Mouse (Mus musculus): ENCODE results near the gene Ahnak. TPM values are rescaled to one million over a fixed set of nuclear protein-coding genes. Genes with fewer than 3 reads are reported as not detected.

Gene Ahnak
- total RNA-seq, 2 experiments from 2014 or later, result 212 to 217 TPM

DNA sequence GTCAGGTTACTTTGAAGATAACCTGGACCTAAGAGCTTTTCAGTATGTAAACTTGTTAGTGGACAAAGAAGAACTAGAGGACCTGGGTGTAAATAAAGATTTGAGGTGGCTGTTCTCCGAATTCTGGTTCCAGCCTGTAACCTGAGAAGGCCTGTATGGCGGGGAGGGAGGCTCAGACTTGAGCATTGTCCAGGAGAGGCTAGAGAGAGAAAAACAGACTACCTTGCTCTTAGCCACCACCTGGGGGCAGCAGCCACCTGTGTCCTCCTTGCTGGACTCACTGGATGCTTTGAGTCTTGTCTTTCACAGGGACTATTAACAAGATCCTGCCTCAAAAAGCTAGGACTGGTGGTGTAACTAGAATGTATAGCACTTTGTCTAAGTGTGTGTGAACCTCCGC lies 12.5 kb upstream of the Ahnak start:
- Histone ChIP-seq H3K27ac (peak overlapping the region; percentile 100), H3K4me3 (peak overlapping the region; percentile 21; the same call in 1 of the 2 replicates)
- DNase-seq, result peak; percentile 80
- intact Hi-C loops (cut with DNase I), result loop anchor here (1.0 to 2.0 kb wide), 2 partner anchors 16 to 106 kb away; no protein-coding TSS in a partner anchor
- TF ChIP-seq CTCF (IDR thresholded peaks at IDR 0.05), result peak; percentile 90

DNA sequence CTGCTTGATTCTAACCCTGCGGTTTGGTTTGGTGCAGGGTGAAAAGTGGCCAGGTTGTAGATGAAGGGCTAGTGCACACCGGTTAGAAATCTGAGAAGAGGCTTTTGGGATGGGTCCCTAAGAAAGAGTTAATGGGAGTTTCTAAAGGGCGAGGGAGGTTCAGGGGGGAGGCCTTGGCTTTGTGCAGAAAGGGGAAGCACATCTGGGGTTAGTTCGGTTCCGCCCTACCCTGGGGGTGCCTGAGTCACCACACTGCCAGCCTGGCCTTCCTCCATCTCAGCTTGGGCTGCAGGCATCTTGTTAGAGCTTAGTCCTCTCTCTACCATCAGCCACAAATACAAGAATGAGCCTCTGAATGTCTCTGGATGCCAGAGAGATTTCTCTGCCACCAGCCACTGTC lies 8.3 kb upstream of the Ahnak start:
- peak overlapping the region; percentile 100 for H3K27ac ChIP-seq
- DNase-seq, result peak; percentile 63
- no peak for TF ChIP-seq CTCF (IDR thresholded peaks at IDR 0.05)

DNA sequence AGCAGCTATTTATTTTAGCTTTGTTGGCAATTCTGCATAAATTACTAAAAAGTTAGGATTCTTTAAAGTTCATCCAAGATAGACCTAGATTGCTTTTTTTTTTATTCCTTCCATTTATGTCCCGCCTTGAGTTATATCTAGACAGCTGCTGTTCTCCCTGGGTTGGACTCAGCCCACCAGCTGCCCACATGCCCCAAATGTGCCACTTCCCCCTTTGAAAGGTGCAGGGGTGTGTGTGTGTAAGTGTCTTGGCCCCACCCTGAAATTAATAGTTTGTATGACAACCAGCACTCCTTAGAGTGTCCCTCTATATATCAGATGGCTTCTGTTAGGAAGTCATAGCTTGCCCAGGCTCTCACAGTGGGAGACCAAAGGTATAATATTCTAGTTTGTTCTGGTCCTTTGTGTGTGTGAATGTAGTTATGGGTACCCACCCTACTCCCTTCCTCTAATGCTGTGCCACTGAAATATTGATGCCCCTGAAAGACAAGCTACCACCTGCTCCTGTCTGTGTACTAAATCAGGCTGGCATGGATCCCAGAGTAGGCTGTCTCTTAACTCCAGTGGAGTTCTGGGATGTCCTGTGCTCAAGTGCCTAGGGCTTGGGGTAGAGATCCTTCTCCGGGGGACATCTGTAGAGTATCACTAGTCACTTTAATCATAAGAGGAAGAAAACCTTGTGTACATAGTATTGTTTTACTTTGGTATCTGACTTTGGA lies 7.5 kb upstream of the Ahnak start:
- no peak for TF ChIP-seq CTCF (IDR thresholded peaks at IDR 0.05)
- intact Hi-C loops (cut with DNase I), result no loop called here
- Histone ChIP-seq H3K27ac (peak overlapping the region; percentile 100), H3K4me3 (peak overlapping the region; percentile 25; the same call in 1 of the 2 replicates)
- DNase-seq, result peak; percentile 82

More for the DNA sequence above, 8.3 kb upstream of the Ahnak start:
- intact Hi-C loops (cut with DNase I), result no loop called here
- no peak overlapping the region for H3K4me3 ChIP-seq

DNA sequence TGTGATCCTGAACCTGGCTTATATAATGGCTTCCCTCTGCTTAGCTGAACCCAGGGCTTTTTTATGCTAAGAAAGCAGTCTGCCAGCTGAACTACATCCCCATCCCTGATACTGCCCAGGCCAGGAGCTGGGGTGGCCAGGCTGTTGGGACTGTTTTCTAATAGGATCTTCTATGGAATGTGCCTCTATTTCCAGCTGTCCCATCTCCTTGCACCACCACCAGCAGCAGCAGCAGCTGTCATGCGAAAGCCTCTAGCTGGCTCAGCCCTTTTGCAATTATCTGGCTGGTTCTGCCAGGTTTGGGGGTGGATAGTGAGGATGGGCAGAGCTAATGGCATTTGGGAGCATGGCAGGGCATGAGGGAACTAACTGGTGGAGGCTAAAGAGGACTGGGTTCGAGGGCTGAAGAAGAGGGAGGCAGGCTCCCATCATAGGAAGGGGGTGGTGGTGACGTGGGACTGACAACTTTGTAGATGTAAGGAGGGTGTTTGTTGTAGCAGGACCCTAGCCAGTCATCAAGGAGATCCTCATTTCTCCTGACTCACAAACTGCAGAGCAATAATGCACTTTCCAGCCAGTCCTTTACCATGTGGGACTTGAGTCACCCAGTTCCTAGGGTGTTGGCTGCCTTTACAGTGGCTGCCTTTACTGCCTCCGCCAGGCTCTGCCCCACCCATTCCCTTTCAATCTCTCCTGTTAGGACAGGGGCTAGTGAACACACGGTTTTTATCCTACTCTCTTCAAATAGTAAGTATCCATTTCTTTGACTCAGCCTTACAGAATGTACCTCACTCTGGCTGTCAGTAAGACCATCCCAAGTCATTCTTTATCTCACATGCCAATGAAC lies 6.6 kb upstream of the Ahnak start:
- intact Hi-C loops (cut with DNase I), result no loop called here
- peak overlapping the region; percentile 100 for H3K27ac ChIP-seq
- peak; percentile 74 for DNase-seq
- peak overlapping the region; percentile 25 for H3K4me3 ChIP-seq
- TF ChIP-seq CTCF (IDR thresholded peaks at IDR 0.05), result no peak

DNA sequence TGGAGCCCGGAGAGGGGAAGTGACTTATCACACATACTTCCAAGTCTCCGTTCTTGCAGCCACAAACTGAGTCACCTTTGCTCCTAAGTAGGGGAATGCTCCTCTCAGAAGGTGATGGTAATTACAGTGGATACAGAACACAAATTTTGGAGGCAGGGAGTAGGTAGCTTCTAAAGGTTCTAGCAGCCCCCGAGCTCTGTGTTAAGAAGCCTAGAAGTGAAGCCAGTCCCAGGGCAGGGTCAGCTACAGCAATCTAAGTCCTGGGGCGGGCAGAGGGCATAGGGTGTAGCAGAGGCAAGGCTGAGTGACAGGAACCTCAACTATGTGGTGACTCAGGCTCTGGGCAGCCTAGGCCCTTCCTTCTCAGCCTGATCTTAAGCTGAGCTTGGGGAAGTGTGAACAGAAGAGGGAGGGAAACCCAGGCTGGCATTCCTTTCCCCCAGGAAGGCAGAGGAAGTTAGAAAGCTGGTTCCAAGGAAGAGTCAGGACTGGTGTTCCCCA lies 5.9 kb upstream of the Ahnak start:
- peak; percentile 70 for DNase-seq
- intact Hi-C loops (cut with DNase I), result no loop called here
- H3K27ac ChIP-seq, result peak overlapping the region; percentile 100
- H3K4me3 ChIP-seq, result peak overlapping the region; percentile 13
- no peak for TF ChIP-seq CTCF (IDR thresholded peaks at IDR 0.05)

DNA sequence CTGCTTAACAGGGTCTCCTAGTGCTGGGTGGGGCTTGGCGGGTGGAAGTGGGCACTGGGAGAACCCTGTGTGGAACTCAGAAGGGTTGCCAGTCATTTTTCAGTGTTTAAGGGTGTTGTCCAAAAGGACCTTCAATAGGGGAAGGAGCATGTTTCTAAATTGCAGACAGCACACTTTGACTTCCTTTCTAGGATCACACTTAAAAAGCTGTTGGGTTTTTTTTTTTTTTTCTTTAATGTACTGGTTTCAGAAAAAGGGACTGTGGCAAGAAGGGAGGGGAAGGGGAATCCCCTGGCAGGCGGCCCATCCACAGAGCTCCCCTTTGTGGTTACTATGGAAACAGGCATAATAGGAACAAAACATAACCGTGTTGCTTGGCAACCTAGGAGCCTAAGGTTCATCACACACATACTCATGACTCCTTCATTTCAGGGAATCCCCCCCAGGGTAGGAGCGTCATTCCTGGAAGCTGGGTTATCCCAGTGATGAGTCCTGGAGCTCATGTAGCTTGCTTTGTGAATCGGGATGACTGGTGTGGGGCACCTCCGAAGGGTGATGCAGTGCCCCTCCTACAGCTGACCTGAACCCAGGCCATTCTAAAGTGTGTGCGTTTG lies 4.7 kb upstream of the Ahnak start:
- peak overlapping the region; percentile 100 for H3K27ac ChIP-seq
- intact Hi-C loops (cut with DNase I), result no loop called here
- TF ChIP-seq CTCF (IDR thresholded peaks at IDR 0.05), result no peak
- peak; percentile 76 for DNase-seq
- peak overlapping the region; percentile 2; the same call in 1 of the 2 replicates for H3K4me3 ChIP-seq

DNA sequence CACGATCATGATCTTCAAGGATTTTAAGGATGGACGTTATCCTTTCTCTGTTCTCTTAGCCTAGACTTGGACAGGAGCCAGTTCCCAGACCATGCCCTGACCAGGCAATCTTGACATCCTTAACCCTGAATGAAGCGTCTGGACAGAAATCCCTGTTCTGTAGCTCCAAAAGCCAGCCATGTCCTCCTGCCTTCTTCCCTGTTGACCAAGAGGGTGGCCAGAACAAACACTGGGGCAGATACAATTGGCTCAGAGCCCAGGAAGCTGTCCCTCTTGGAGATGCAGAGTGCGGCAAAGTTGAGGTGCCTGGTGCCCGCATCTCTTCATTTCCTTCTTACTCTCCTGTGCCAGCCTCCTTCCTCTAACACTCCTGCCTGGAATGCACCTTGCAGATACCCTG lies 3.2 kb upstream of the Ahnak start:
- peak overlapping the region; percentile 100 for H3K27ac ChIP-seq
- TF ChIP-seq CTCF (IDR thresholded peaks at IDR 0.05), result no peak
- H3K4me3 ChIP-seq, result no peak overlapping the region
- intact Hi-C loops (cut with DNase I), result no loop called here
- DNase-seq, result no peak

DNA sequence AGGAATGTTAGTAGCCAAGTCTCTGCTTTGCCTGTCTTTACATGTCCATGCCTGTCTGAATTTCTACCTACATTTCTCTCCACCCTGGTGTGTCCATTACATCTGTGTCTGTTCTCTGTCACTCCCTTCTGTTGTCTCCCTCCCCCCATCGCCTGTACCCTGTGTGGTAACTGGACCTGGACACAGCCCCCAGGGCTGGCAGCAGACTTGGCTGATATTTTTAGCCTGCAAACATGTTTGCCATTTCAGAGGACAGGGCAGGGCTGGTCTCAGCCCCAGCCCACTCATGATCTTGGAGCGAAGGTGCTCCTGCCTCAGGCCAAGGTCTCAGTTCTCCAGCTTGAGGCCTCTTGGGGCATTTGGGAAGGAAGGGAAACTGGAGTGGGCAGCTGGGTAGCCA lies 1.3 kb upstream of the Ahnak start:
- TF ChIP-seq CTCF (IDR thresholded peaks at IDR 0.05), result no peak

DNA sequence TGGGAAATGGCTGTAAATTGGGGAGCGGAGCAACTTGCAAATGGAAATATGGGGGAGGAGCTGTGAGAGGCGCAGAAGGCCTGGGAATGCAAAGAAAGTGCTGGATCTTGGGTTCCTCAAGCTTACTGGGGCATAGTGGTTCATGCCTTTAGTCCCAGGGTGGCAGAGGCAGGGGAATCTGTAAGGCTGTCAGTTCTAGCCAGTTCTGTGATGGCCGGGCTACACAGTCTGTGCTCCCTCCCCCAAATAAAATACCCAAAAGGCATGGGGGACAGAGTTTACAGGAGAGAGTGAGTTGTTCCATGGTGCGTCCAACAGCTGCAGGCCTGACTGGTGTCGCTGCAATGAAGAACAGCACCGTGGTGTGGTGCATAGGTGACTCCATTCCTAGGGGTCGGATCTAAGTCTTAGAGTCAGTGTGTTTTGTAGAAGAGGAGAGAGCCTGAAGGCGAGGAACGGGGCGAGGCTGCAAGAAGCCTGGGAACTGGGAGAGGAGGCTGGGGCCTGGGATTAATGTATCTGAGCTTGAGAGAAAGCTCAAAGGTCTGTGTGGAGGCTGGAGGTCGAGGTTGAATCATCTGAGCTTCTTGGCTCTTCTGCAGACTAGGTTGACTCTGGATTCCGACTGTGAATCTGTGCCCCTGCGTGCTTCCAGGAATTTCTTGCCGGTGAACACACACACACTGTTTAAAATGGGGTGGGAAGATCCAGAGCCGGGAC lies 578 bp upstream of the Ahnak start:
- intact Hi-C loops (cut with DNase I), result no loop called here
- Histone ChIP-seq H3K27ac (peak overlapping the region; percentile 100), H3K4me3 (peak overlapping the region; percentile 99)
- DNase-seq, result no peak
- no peak for TF ChIP-seq CTCF (IDR thresholded peaks at IDR 0.05)

More for the DNA sequence above, 1.3 kb upstream of the Ahnak start:
- Histone ChIP-seq H3K4me3 (peak overlapping the region; percentile 99), H3K27ac (peak overlapping the region; percentile 100)
- intact Hi-C loops (cut with DNase I), result no loop called here
- peak; percentile 87 for DNase-seq

DNA sequence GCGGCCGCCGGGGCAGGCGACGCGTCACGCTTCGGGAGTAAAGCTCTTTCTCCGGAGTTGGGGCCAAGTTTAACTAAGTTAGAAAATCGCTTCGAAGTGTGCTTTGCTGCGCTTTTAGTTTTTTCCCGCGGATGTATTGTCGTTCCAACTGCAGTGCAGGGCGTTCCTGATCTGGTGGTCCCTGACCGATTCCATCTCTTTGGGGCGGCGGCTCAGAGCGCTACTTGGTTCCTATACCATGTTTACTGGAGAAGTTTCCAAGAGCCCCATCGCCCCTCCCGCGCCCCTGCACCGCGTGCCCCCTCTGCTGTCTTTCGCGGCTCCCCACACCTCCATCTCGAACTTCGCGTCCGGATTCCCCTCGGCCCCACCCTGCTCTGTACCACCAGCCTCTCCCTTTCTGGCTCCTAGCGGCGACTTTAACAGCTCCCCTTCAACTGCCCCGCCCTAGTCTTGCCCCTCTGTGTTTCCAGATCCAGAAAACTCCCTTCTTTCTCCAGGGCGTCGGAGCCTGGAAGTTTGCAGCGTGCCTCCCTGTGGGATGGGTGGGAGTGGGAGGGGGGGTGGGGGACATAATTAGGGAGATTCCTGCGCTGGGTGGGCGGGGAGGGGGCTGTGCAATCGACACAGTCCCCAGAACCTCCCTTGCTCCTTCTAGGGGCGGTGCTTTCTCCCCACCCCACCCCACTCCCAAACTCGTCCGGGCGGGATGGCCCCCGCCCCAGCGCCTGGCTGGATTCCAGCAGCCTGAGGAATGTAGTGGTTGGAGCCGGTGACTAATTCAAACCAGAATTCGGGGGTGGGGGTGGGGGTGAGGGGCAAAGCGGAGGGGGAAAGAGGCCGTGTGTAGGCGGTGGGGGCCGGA lies 715 bp downstream of the Ahnak start:
- intact Hi-C loops (cut with DNase I), result loop anchor here (5.0 kb wide), 1 partner anchor 38 kb away; no protein-coding TSS in a partner anchor
- TF ChIP-seq CTCF (IDR thresholded peaks at IDR 0.05), result peak; percentile 40
- Histone ChIP-seq H3K4me3 (peak overlapping the region; percentile 99), H3K27ac (peak overlapping the region; percentile 100)
- DNase-seq, result peak; percentile 95
